Mouse (Mus musculus): ENCODE data around the gene Lingo2. TPM values are rescaled to one million over a fixed set of nuclear protein-coding genes. Genes with fewer than 3 reads are reported as not detected.

The Lingo2 gene
- total and polyA plus RNA-seq, 2 experiments from 2014 or later: 51.6 to 59.7 TPM

- H3K4me2 ChIP-seq (ENCODE audit: low read depth, low read length, poor library complexity, severe bottlenecking): no peak overlapping the region
- H3K36me3 ChIP-seq (ENCODE audit: insufficient read depth, low read length): no peaks in the 10 kb centered on the region
- H3K4me3 ChIP-seq (ENCODE audit: low read depth, low read length): no peak overlapping the region
- 89% methylated on average over 6 of the region's 6 CpGs for WGBS
- no peak for DNase-seq (ENCODE audit: low spot score)
- H3K9me3 ChIP-seq (ENCODE audit: low read length): no peaks in the 10 kb centered on the region
- H3K27me3 ChIP-seq (ENCODE audit: insufficient read depth, low read length): no peaks in the 10 kb centered on the region
- ATAC-seq (ENCODE audit: low FRiP score): no peak
- no peak overlapping the region for H3K27ac ChIP-seq (ENCODE audit: low read depth, low read length)
- H3K4me1 ChIP-seq (ENCODE audit: insufficient read depth, low read length): no peaks in the 10 kb centered on the region
- H3K9ac ChIP-seq (replicated peaks; ENCODE audit: low read length, poor library complexity, severe bottlenecking): no peak overlapping the region
- TF ChIP-seq CTCF (IDR thresholded peaks at IDR 0.05): no peak
These were observed 965.5 kb downstream of the Lingo2 start for GRCm38 (mm10) chr4:35986012-35986411.

DNA sequence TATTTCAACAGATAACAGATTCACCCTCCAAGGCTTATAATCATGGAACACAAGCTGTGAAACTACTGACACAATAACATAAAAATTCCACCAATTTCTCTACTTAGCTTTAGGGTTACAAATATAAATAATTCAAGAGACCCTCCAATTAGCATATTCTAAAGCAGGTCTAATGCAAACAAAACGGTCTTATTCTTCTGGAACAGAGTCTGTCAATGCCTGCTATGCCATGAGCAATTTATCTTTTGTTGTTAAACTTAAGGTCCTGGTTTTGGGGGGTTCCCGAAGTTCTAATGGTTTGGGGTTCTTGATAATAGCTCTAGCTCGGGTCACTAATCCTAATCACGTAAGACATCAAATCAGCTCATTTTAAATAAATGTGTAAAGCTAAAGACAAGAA lies 988.0 kb downstream of the Lingo2 start:
- Histone ChIP-seq H3K4me3 (ENCODE audit: low read depth, low read length) (no peak overlapping the region), H3K27me3 (ENCODE audit: insufficient read depth, low read length) (no peaks in the 10 kb centered on the region), H3K36me3 (ENCODE audit: insufficient read depth, low read length) (no peaks in the 10 kb centered on the region), H3K9me3 (ENCODE audit: low read length) (no peaks in the 10 kb centered on the region), H3K27ac (ENCODE audit: low read depth, low read length) (no peak overlapping the region), H3K4me1 (ENCODE audit: insufficient read depth, low read length) (no peaks in the 10 kb centered on the region), H3K4me2 (ENCODE audit: low read depth, low read length, poor library complexity, severe bottlenecking) (no peak overlapping the region), H3K9ac (replicated peaks; ENCODE audit: low read length, poor library complexity, severe bottlenecking) (no peak overlapping the region)
- TF ChIP-seq CTCF (IDR thresholded peaks at IDR 0.05): no peak
- 38% methylated on average over 4 of the region's 4 CpGs for WGBS
- ATAC-seq (ENCODE audit: low FRiP score) (no peak), DNase-seq (ENCODE audit: low spot score) (no peak)

DNA sequence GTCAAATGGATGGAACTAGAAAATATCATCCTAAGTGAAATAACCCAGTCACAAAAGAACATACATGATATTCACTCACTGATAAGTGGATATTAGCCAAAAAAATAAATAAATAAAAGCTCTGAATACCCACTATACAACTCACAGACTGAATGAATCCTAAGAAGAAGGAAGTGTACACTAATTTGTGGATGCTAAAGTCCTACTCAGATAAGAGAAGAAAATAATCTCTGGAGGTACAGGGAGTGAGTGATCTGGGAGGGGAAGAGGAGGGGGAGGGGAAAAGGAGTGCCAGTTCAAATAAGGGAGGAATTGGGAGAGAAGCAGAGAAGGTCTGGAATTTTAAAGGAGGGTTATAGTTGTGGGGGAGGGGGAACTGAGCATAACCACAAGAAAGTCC lies 999.7 kb downstream of the Lingo2 start:
- no peaks in the 10 kb centered on the region for H3K36me3 ChIP-seq (ENCODE audit: insufficient read depth, low read length)
- DNase-seq (ENCODE audit: low spot score) (no peak), ATAC-seq (ENCODE audit: low FRiP score) (no peak)
- H3K9ac ChIP-seq (replicated peaks; ENCODE audit: low read length, poor library complexity, severe bottlenecking): no peak overlapping the region
- H3K4me2 ChIP-seq (ENCODE audit: low read depth, low read length, poor library complexity, severe bottlenecking): no peak overlapping the region
- no peak overlapping the region for H3K27ac ChIP-seq (ENCODE audit: low read depth, low read length)
- no peak overlapping the region for H3K4me3 ChIP-seq (ENCODE audit: low read depth, low read length)
- TF ChIP-seq CTCF (IDR thresholded peaks at IDR 0.05): no peak
- no peaks in the 10 kb centered on the region for H3K9me3 ChIP-seq (ENCODE audit: low read length)
- no peaks in the 10 kb centered on the region for H3K4me1 ChIP-seq (ENCODE audit: insufficient read depth, low read length)
- H3K27me3 ChIP-seq (ENCODE audit: insufficient read depth, low read length): no peaks in the 10 kb centered on the region

DNA sequence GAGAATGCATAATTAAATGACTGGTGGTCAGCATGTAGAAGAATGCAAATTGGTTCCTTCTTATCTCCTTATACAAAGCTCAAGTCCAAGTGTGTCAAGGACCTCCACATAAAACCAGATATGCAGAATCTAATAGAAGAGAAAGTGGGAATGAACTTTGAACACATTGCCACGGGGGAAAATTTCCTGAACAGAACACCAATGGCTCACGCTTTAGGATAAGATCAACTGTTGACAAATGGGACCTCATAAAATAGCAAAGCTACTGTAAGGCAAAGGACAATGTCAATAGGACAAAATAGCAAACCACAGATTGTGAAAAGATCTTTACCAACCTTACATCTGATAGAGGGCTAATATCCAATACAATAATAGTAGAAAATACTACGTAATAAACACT lies 1000.3 kb downstream of the Lingo2 start:
- Histone ChIP-seq H3K9me3 (ENCODE audit: low read length) (no peaks in the 10 kb centered on the region), H3K27ac (ENCODE audit: low read depth, low read length) (no peak overlapping the region), H3K9ac (replicated peaks; ENCODE audit: low read length, poor library complexity, severe bottlenecking) (no peak overlapping the region), H3K4me1 (ENCODE audit: insufficient read depth, low read length) (no peaks in the 10 kb centered on the region), H3K27me3 (ENCODE audit: insufficient read depth, low read length) (no peaks in the 10 kb centered on the region), H3K36me3 (ENCODE audit: insufficient read depth, low read length) (no peaks in the 10 kb centered on the region), H3K4me3 (ENCODE audit: low read depth, low read length) (no peak overlapping the region), H3K4me2 (ENCODE audit: low read depth, low read length, poor library complexity, severe bottlenecking) (no peak overlapping the region)
- 91% methylated on average over 3 of the region's 3 CpGs for WGBS
- DNase-seq (ENCODE audit: low spot score): no peak
- no peak for ATAC-seq (ENCODE audit: low FRiP score)
- TF ChIP-seq CTCF (IDR thresholded peaks at IDR 0.05): no peak

GRCm38 (mm10) chr4:35934056-35934661 lies 1017.4 kb downstream of the Lingo2 start:
- no peaks in the 10 kb centered on the region for H3K27me3 ChIP-seq (ENCODE audit: insufficient read depth, low read length)
- DNase-seq (ENCODE audit: low spot score) (no peak), ATAC-seq (ENCODE audit: low FRiP score) (no peak)
- no peaks in the 10 kb centered on the region for H3K4me1 ChIP-seq (ENCODE audit: insufficient read depth, low read length)
- H3K36me3 ChIP-seq (ENCODE audit: insufficient read depth, low read length): no peaks in the 10 kb centered on the region
- 18% methylated on average over 4 of the region's 4 CpGs for WGBS
- no peak overlapping the region for H3K4me2 ChIP-seq (ENCODE audit: low read depth, low read length, poor library complexity, severe bottlenecking)
- H3K27ac ChIP-seq (ENCODE audit: low read depth, low read length): no peak overlapping the region
- TF ChIP-seq CTCF (IDR thresholded peaks at IDR 0.05): no peak
- H3K9ac ChIP-seq (replicated peaks; ENCODE audit: low read length, poor library complexity, severe bottlenecking): no peak overlapping the region
- no peak overlapping the region for H3K4me3 ChIP-seq (ENCODE audit: low read depth, low read length)
- H3K9me3 ChIP-seq (ENCODE audit: low read length): no peaks in the 10 kb centered on the region

- Histone ChIP-seq H3K36me3 (ENCODE audit: insufficient read depth, low read length) (no peaks in the 10 kb centered on the region), H3K9ac (replicated peaks; ENCODE audit: low read length, poor library complexity, severe bottlenecking) (no peak overlapping the region), H3K4me2 (ENCODE audit: low read depth, low read length, poor library complexity, severe bottlenecking) (no peak overlapping the region), H3K9me3 (ENCODE audit: low read length) (no peaks in the 10 kb centered on the region), H3K4me3 (ENCODE audit: low read depth, low read length) (no peak overlapping the region), H3K27me3 (ENCODE audit: insufficient read depth, low read length) (no peaks in the 10 kb centered on the region), H3K4me1 (ENCODE audit: insufficient read depth, low read length) (no peaks in the 10 kb centered on the region), H3K27ac (ENCODE audit: low read depth, low read length) (no peak overlapping the region)
- no peak for ATAC-seq (ENCODE audit: low FRiP score)
- DNase-seq (ENCODE audit: low spot score): no peak
- no peak for TF ChIP-seq CTCF (IDR thresholded peaks at IDR 0.05)
- WGBS: 55% methylated on average over 2 of the region's 2 CpGs
These were observed 1023.8 kb downstream of the Lingo2 start for GRCm38 (mm10) chr4:35927722-35928121.
